Comparison of ENCODE assay signal across 24 mouse cellular contexts in genomic region chr6:88947771-88948170, GRCm38 (mm10).
"Had no signal": no experiment of that assay in that cellular context is flagged by ENCODE, and none has a peak within 500 bp of the region (broad histone marks: within the 10 kb centered on the region; RNA-seq: fewer than 3 reads in every experiment).

No protein-coding gene starts in this region.

- ATAC-seq: hindbrain, postnatal 0 days; intestine, embryonic 15.5 days; intestine, postnatal 0 days; liver, embryonic 12.5 days had no signal

- H3K27ac ChIP-seq: gastrocnemius, adult 2 months; heart, embryonic 13.5 days; heart, embryonic 15.5 days; hindbrain, embryonic 13.5 days; hindbrain, embryonic 15.5 days; hindbrain, postnatal 0 days; intestine, embryonic 15.5 days; layer of hippocampus, adult 2 months; left cerebral cortex, adult 2 months; limb, embryonic 10.5 days; limb, embryonic 12.5 days; liver, embryonic 12.5 days had no signal

- DNase-seq: gastrocnemius, adult 2 months; gastrocnemius, postnatal 10 days; gastrocnemius, postnatal 25 days; heart, adult 18-20 months; heart, postnatal 14 days; heart, postnatal 36 days; kidney, adult 18-20 months; kidney, adult 8-10 months; kidney, postnatal 10 days; kidney, postnatal 25 days; kidney, postnatal 4 days; liver had no signal

- H3K4me3 ChIP-seq: gastrocnemius, adult 2 months; heart, embryonic 13.5 days; heart, embryonic 15.5 days; hindbrain, embryonic 13.5 days; hindbrain, embryonic 15.5 days; intestine, embryonic 15.5 days; layer of hippocampus, adult 2 months; left cerebral cortex, adult 2 months; limb, embryonic 10.5 days; limb, embryonic 12.5 days; liver, embryonic 12.5 days had no signal

- H3K4me1 ChIP-seq: intestine, embryonic 15.5 days; liver, embryonic 12.5 days had no signal
